Mouse (Mus musculus): ENCODE measurements at regions not wholly inside any gene's neighbourhood (a gene's known extent, or its start where the extent isn't known, plus 50 kb on each side); places are given as distances from the start of the nearest gene placed in this dataset.
"Not testable (repeated sequence)": the region's sequence is repeated elsewhere in the genome, so short reads cannot be mapped to it uniquely, and the experiment has no call there.

DNA sequence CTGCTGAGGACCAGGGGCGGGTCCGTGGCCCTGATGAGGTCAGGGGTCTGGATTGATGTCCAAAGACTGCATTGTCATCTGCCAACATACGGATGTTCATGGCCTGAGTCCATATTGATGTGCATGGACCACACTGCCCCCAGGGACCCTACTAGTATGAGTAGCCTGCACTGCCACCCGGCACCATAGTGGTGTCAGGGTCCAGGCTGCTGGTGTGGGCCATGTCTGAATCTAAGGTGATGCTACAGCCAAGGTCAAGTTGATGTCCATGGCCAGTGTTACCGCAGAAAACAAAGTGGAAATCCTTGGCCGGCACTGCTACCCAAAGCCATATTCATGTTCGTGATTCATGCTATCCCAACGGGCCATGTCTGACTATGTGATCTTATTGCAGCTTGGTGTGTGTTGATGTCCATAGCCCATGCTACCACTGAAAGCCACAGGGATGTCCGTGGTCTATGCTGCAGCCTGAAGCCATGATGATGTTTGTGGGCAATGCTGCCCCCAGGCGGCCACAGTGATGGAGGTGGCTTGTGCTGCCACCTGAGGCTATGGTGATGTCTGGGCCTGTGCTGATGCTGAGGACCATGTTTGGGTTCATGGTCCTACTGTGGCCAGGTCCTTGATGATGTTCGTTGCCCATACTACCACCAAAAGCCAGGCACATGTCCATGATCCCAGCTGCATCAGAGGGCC, 130.5 kb downstream of the Iqub start:
- WGBS = 76% methylated on average over 11 of the region's 11 CpGs
- no peak for ATAC-seq (ENCODE audit: insufficient number of reproducible peaks, insufficient read depth, low FRiP score, low TSS enrichment)

DNA sequence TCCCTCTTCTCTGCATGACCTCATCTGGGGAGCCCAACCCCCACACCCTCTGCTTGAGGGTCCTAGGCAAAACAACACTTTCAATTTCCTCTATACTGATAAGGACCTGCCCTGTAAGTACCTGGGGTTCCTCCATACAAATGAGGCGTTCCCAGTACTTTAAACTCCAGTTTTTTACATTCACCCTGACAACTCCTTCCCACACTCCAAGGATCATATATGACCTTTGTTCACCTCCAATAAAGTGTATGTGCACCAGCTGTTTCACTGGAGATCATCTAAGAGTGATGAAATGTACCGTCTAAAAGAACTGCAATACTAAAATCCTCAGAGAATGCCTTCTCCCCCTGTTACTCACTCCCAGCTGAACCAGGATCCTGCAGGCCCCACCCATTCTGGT, 135.0 kb downstream of the Iqub start:
- Histone ChIP-seq H3K36me3 (no peaks in the 10 kb centered on the region), H3K4me1 (no peaks in the 10 kb centered on the region), H3K9ac (no peak overlapping the region), H3K4me2 (replicated peaks) (no peak overlapping the region), H3K4me3 (no peak overlapping the region), H3K27ac (no peak overlapping the region), H3K9me3 (no peaks in the 10 kb centered on the region), H3K27me3 (no peaks in the 10 kb centered on the region)
- no peak for ATAC-seq (ENCODE audit: insufficient number of reproducible peaks, insufficient read depth, low FRiP score, low TSS enrichment)
- 60% methylated on average over 2 of the region's 2 CpGs for WGBS

More for the DNA sequence above, 130.5 kb downstream of the Iqub start:
- Histone ChIP-seq H3K4me2 (replicated peaks) (no peak overlapping the region), H3K4me3 (no peak overlapping the region), H3K4me1 (no peaks in the 10 kb centered on the region), H3K27ac (no peak overlapping the region), H3K27me3 (no peaks in the 10 kb centered on the region), H3K9ac (no peak overlapping the region), H3K36me3 (no peaks in the 10 kb centered on the region), H3K9me3 (no peaks in the 10 kb centered on the region)

DNA sequence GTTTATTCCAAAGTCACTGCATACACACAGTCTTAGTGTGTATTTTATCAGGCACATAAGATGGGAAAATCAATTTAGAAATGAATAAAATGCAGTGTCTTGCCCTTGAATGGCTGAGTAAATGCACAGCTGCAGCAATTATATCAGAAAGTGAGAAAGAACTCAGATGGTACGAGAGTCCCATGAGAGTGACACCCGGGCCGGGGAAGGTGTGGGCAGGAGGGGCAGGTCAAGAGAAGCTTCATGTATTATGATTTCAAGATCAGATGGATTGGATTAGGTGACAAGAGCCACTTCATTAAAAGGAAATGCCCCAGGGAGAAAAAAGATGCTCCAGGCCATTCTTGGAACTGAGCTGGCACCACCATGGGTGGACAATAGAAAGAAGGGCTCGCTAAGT, 138.1 kb downstream of the Iqub start:
- Histone ChIP-seq H3K36me3 (no peaks in the 10 kb centered on the region), H3K27me3 (no peaks in the 10 kb centered on the region), H3K4me2 (replicated peaks) (no peak overlapping the region), H3K4me1 (no peaks in the 10 kb centered on the region), H3K4me3 (no peak overlapping the region), H3K9me3 (no peaks in the 10 kb centered on the region), H3K9ac (no peak overlapping the region), H3K27ac (no peak overlapping the region)
- WGBS = 45% methylated on average over 4 of the region's 4 CpGs
- no peak for ATAC-seq (ENCODE audit: insufficient number of reproducible peaks, insufficient read depth, low FRiP score, low TSS enrichment)

DNA sequence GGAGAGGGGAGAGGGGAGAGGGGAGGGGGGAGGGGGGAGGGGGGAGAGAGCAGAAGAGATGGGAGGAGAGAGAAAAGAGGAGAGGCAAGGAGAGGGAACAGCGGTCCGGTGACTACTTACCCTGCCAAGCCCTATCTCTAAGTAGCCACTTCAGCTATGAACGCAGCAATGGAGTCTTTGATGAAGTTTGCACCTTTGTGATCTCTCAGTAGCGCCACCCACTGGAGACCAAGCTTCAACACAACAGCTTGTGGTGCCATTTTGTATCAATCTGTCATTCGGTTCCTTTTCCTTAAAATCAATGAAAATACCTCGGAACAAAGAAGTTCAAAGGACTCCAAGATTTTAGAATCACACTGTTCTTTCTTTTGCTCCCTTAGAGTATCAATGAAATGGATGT, 141.7 kb downstream of the Iqub start:
- H3K36me3 ChIP-seq = no peaks in the 10 kb centered on the region
- no peaks in the 10 kb centered on the region for H3K9me3 ChIP-seq
- no peak overlapping the region for H3K27ac ChIP-seq
- no peak overlapping the region for H3K9ac ChIP-seq
- H3K4me2 ChIP-seq (replicated peaks) = no peak overlapping the region
- H3K4me1 ChIP-seq = no peaks in the 10 kb centered on the region
- 81% methylated on average over 6 of the region's 6 CpGs for WGBS
- no peak for ATAC-seq (ENCODE audit: insufficient number of reproducible peaks, insufficient read depth, low FRiP score, low TSS enrichment)
- H3K27me3 ChIP-seq = no peaks in the 10 kb centered on the region
- no peak overlapping the region for H3K4me3 ChIP-seq

DNA sequence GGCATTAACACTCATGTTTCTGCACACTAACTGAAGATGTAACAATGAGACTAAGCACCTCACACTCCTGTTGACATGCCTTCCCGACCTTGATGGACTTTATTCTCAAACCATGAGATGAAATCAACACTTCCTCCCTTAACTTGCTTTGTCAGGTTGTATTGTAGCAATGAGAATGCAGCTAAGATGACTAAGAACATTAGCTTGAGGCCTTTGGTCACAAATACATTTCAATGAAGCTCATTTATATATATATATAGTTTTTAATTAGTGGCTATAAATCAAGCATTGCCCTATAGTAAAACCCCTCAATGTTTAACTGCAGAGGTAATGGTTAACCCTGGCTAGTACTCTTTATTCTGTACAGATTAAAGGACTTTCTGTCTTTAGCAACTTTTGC, 143.2 kb downstream of the Iqub start:
- no peaks in the 10 kb centered on the region for H3K27me3 ChIP-seq
- no peaks in the 10 kb centered on the region for H3K4me1 ChIP-seq
- H3K9me3 ChIP-seq = no peaks in the 10 kb centered on the region
- no peak overlapping the region for H3K9ac ChIP-seq
- H3K4me3 ChIP-seq = no peak overlapping the region
- 74% methylated on average over 1 of the region's 1 CpGs for WGBS
- H3K36me3 ChIP-seq = no peaks in the 10 kb centered on the region
- no peak overlapping the region for H3K27ac ChIP-seq
- H3K4me2 ChIP-seq (replicated peaks) = no peak overlapping the region
- ATAC-seq (ENCODE audit: insufficient number of reproducible peaks, insufficient read depth, low FRiP score, low TSS enrichment) = no peak

DNA sequence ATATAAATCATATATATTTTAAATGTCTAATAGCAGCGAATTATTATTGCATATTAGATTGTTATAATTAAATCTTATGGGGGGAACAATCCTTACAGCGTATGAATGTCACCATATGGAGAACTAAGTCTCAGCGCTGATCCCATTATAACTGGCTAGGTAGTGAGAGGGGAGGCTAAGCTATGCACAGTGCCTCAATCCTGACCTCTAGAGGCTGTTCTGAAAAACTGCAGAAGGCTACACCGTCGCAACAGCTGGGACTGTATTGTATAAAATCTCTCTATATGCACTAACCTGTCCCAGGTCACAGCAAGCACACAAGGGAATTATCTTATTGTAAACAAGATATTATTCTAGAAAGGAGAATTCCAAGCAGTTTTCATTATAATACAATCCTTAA, 164.0 kb downstream of the Iqub start:
- H3K9me3 ChIP-seq = no peaks in the 10 kb centered on the region
- 21% methylated on average over 5 of the region's 5 CpGs for WGBS

DNA sequence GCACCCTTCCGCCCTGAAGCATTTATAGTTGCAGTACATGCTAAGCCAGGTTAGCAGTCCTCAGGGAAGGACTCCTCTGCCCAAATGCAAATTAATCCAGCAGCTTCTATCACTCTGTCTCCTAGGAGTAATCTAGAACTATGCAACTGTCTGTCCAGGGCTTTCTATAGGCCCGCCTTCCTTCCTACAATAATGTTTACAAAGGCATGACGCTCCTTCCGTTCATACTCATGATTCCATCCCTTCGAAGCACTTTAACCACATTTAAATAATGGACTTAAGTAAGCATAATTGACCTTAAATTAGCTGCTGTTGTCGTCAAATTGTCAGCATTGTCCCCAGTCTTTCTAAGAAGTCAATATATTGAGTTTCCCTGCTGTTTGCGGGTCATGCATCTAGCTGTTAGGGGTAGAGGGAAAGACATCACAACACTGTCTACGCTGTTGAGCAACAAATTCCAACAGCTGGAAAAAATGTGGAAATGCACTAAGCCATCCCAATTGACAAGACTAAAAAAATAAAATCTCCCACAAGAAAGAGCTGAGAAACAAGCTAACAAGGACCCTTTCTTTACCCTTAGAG, 166.3 kb downstream of the Iqub start:
- Histone ChIP-seq H3K4me2 (replicated peaks) (peak overlapping the region; percentile 24), H3K27ac (no peak overlapping the region), H3K9ac (no peak overlapping the region)

More for the DNA sequence above, 164.0 kb downstream of the Iqub start:
- H3K27me3 ChIP-seq = no peaks in the 10 kb centered on the region
- no peaks in the 10 kb centered on the region for H3K36me3 ChIP-seq
- ATAC-seq (ENCODE audit: insufficient number of reproducible peaks, insufficient read depth, low FRiP score, low TSS enrichment) = 0 out of 2 replicates have a peak, but pooled peaks have one; percentile 64
- H3K4me2 ChIP-seq (replicated peaks) = no peak overlapping the region
- H3K9ac ChIP-seq = no peak overlapping the region
- peaks cover 4% of the 10 kb centered on the region; the same call in 1 of the 2 replicates for H3K4me1 ChIP-seq
- no peak overlapping the region for H3K4me3 ChIP-seq
- no peak overlapping the region for H3K27ac ChIP-seq

DNA sequence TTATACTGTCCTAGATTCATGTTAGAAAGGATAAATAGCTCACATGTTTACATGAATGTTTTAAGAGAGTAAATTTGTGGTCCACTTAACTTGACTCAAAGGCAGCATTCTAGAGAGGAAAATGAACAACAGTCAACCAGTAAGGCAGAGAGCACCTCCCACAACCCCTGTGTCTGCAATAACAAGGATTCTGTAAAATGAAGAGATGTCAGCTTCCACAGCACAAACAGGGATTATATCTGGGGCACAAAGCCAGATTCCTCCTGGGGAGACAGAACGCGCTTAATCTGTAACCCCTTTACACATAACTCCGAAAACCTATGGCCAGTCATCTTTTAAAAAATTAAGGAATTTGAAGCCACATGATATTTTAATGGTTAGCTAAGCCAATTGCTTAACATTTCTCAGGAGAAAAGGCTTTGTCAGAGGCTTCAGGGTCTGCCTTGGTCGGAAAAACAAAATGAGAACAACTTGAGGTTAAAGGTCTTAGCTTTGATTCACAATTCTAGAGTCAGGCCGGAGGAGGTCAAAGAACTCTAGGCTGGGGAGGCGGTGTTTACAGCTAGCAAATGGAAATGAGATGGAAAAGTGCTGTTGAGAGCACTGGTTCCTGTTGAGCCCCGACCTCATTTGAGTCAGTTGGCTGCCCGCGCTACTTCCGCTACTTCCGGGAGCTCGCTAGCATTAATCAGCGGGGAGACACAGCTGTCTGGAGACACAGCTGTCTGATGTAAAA, 167.0 kb downstream of the Iqub start:
- no peaks in the 10 kb centered on the region for H3K36me3 ChIP-seq
- no peaks in the 10 kb centered on the region for H3K27me3 ChIP-seq
- peaks cover 4% of the 10 kb centered on the region; the same call in 1 of the 2 replicates for H3K4me1 ChIP-seq
- whole genome bisulfite sequencing = 39% methylated on average over 13 of the region's 13 CpGs
- no peak overlapping the region for H3K27ac ChIP-seq
- H3K9me3 ChIP-seq = no peaks in the 10 kb centered on the region
- no peak overlapping the region for H3K9ac ChIP-seq
- no peak for ATAC-seq (ENCODE audit: insufficient number of reproducible peaks, insufficient read depth, low FRiP score, low TSS enrichment)
- peak overlapping the region; percentile 24 for H3K4me2 ChIP-seq (replicated peaks)
- no peak overlapping the region for H3K4me3 ChIP-seq

More for the DNA sequence above, 166.3 kb downstream of the Iqub start:
- H3K27me3 ChIP-seq = no peaks in the 10 kb centered on the region
- H3K4me3 ChIP-seq = no peak overlapping the region
- H3K36me3 ChIP-seq = no peaks in the 10 kb centered on the region
- WGBS = 65% methylated on average over 8 of the region's 8 CpGs
- no peaks in the 10 kb centered on the region for H3K9me3 ChIP-seq
- ATAC-seq (ENCODE audit: insufficient number of reproducible peaks, insufficient read depth, low FRiP score, low TSS enrichment) = no peak
- H3K4me1 ChIP-seq = peaks cover 4% of the 10 kb centered on the region; the same call in 1 of the 2 replicates

DNA sequence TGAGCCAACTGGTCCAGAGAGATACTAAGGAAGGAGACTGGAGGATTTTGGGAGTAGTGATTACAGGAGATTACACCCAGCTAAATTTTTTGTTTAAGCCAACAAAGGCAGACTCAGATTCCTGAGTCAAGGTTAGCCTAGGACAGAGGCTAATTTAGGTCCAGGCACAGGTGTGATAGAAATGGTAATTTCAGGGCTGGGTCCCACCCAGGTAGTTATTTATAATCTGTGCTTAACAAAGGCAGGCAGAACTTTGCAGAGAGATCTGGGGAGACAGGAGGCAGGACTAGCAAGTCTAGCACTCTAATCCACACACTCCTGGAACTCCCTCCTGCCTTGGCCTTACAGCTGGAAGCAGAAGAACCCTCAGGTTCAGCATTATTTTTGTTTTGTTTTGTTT, 172.4 kb downstream of the Iqub start:
- Histone ChIP-seq H3K4me2 (replicated peaks) (no peak overlapping the region), H3K27me3 (no peaks in the 10 kb centered on the region), H3K9ac (no peak overlapping the region), H3K36me3 (no peaks in the 10 kb centered on the region), H3K4me1 (no peaks in the 10 kb centered on the region), H3K9me3 (no peaks in the 10 kb centered on the region), H3K4me3 (no peak overlapping the region), H3K27ac (no peak overlapping the region)
- ATAC-seq (ENCODE audit: insufficient number of reproducible peaks, insufficient read depth, low FRiP score, low TSS enrichment) = no peak

DNA sequence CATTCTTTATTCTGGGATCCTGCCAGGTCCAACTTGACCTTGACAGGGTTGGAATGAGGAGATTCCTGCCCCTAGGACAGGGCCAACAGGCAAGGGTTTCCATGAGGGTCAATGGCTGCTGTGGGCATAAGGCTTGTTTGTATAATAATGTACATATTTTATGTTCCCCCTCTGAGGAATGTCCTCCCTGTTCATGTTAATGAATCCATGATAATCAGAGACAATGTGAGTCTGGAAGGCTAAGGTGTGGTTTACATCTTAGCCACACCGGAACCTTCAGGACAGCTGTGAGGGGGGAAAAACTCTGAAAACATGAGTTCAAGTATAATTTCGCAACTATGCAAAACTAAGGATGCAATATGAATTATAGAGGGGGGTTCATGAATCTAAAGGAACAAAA, 172.8 kb downstream of the Iqub start:
- ATAC-seq (ENCODE audit: insufficient number of reproducible peaks, insufficient read depth, low FRiP score, low TSS enrichment) = no peak
- H3K4me2 ChIP-seq (replicated peaks) = no peak overlapping the region
- no peaks in the 10 kb centered on the region for H3K4me1 ChIP-seq
- no peak overlapping the region for H3K4me3 ChIP-seq
- H3K27ac ChIP-seq = no peak overlapping the region
- H3K27me3 ChIP-seq = no peaks in the 10 kb centered on the region
- 90% methylated on average over 2 of the region's 2 CpGs for WGBS
- H3K9me3 ChIP-seq = no peaks in the 10 kb centered on the region
- H3K36me3 ChIP-seq = no peaks in the 10 kb centered on the region
- H3K9ac ChIP-seq = no peak overlapping the region

DNA sequence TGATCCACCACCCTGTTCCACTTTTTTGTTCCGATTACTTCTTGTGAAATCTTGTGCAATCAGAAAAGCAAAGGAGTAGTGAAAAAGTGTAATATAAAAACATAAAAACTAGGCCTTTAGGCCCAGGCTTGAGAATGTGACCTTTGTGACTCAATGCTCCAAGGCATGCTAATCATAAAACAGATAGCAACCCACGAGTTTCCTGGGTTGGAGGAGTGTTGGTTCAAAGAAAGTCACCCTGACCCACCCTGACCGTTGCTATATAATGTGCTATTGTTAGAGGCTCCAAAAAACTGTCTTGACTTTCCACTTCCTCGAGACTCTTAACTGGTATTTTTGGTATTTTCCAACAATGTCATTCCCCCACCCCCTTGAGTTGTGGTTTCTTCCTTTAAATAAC, 172.2 kb upstream of the Slc13a1 start:
- H3K4me2 ChIP-seq (replicated peaks); H3K36me3 ChIP-seq; H3K9ac ChIP-seq; ATAC-seq (ENCODE audit: insufficient number of reproducible peaks, insufficient read depth, low FRiP score, low TSS enrichment); H3K27ac ChIP-seq; H3K4me3 ChIP-seq; H3K9me3 ChIP-seq; H3K27me3 ChIP-seq; H3K4me1 ChIP-seq: not testable (repeated sequence)
- 46% methylated on average over 4 of the region's 4 CpGs for WGBS

DNA sequence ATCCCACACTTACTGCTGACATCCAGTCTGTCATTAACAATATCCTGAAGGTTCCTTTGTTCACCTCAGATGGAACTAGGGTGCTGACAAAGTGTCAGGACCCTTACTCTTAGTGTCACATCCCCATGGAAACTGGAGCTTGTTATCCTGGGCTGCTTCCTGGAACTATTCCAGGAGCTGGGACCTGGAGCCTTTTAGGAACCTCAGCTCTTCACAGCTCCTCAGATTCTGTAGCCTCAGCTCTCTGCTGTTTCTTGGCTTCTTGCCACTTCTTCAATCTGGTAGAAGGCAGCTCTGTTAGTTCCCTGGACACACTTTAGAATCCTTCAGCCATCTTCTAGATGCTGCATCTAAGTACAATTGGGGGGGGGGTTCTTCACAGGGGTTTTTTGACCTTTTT, 157.3 kb upstream of the Slc13a1 start:
- Histone ChIP-seq H3K4me1 (no peaks in the 10 kb centered on the region), H3K4me3 (no peak overlapping the region), H3K9ac (no peak overlapping the region), H3K4me2 (replicated peaks) (no peak overlapping the region), H3K9me3 (no peaks in the 10 kb centered on the region), H3K27ac (no peak overlapping the region), H3K36me3 (no peaks in the 10 kb centered on the region), H3K27me3 (no peaks in the 10 kb centered on the region)
- no peak for ATAC-seq (ENCODE audit: insufficient number of reproducible peaks, insufficient read depth, low FRiP score, low TSS enrichment)

Measured in embryonic facial prominence, embryonic 12.5 days (tissue).